Mouse (Mus musculus): ENCODE results near the gene Kcnn3.

Gene Kcnn3

DNA sequence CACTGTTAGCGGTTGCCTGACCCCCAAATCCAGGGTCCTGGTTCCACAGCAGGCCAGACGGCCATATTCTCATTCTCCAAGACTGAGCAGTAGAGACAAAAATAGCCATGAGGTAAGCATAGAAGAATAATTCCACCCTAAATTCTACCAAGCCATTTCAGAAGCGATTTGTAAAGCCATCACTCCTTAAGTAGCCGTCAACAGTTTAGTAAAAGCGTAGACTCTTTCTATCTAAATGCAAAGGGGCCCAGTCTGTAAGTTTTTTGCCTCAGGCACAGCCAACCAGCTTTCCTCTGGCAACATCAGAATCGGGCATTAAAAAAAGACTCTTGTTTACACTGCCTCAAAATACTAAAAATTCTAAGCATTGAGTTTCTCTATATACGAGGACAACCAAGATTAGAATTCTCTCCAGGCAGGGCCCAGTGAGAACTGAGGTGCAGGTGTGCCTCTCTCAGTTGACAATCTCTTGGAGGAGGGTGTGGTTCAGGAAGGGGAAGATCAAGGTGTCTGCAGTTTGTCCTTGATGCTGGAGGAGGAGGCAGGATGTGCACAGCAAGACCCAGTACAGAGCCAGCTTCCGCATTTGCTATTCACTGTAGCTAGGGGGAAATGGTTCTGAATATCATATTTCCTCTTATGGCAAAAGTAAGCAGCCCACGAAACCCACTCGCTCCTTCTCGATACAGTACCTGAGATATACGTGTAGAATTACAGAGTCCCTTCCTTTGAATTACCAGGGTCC, 152.8 kb downstream of the Kcnn3 start:
- no peak for DNase-seq (ENCODE audit: low spot score)

DNA sequence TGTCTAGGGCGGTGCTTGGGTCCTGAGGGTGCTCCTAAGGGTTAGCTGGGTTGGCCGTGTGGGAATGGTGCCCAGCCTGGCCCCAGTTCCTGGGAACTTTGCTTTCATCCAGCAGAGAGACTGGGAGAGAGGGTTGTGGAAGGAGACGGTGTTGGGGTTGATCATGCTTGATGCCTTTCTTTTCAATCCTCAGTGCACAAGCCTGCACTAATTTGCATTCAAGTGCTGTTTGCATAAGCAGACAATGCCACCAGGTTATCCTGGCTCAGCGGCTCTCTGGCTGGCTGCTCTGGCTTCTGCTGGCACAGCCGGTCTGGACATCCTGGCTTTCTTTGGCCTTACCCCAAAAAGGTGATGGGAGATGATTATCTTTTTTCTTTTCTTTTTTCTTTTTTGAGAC, 157.7 kb downstream of the Kcnn3 start:
- DNase-seq (ENCODE audit: low spot score): no peak

DNA sequence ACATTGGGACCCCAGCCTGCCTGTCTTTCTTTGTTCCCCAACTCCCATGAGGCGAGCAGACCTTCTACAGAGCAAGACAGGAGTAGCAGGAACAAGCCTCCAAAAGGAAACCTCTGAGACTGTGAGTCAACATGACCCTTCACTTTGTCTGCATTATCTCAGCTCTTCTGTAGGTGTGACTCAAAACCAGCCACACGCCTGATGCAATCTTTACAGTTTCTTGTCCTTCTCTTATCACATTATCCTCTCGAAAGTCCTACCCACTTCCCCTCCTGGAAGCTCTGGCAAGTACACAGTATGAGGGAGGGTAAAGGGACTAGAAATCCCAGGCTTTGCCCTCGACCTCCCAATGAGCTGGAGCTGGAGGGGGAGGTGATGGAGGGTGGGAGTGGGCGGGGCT, 166.1 kb downstream of the Kcnn3 start:
- DNase-seq (ENCODE audit: low spot score): no peak

DNA sequence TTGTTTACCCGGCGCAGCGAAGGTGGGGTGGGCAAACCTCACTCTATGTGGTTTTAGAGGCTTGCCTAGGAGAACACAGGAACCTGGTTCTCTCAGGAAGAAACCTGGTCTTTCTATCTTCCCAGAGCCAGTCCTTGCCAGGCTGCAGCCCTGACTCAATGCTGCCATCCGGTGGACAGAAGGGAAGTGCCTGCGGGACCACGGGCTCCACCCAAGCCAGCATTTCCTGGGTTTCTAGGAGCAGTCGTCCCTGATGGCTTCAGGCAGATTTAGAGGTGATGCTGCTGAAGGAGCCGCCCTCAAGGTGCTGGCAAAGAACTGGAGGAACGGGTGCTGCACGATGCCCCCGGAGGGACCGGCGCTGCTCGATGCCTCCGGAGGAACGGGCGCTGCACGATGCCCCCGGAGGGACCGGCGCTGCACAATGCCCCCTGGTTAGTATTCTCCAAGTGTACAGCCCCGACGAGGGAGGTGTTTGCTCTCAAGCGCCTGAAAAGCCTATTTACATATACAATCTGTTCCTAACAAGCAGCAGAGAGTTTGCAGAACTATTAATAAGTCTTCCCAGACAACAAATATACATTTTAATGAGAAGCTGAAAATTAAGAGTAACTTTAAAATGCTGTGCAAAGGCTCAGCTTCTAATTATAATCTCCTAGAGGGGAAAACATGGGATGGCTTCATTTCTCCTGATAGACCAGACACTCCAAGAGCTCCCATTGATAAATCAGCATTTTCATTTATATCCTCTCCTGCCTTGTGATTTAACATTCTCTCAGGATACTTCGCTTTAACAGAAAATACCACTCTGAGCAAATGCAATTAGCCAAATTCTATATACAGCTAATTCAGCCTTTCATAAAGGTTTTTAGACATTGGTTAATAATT, 169.0 kb downstream of the Kcnn3 start:
- DNase-seq (ENCODE audit: low spot score): peak; percentile 93

DNA sequence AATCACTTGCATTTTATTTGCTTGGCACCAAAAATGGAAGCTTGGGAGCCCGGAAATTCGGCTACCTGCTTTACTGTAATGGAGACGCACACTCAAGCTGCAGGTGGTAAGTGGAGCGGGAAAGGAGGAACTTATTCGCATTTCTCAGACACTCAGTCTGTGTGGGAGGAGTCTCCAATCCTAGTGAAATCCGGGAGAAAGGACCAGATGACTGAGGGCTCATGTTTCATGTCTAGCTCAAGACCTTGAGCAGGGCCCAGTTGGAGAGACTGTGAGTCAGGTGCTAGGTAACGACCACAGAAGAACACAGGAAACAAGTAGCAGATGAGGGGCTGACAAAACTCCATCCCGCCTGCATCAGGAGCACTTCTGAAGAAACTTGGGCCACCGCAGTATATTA, 171.8 kb downstream of the Kcnn3 start:
- DNase-seq (ENCODE audit: low spot score): no peak

DNA sequence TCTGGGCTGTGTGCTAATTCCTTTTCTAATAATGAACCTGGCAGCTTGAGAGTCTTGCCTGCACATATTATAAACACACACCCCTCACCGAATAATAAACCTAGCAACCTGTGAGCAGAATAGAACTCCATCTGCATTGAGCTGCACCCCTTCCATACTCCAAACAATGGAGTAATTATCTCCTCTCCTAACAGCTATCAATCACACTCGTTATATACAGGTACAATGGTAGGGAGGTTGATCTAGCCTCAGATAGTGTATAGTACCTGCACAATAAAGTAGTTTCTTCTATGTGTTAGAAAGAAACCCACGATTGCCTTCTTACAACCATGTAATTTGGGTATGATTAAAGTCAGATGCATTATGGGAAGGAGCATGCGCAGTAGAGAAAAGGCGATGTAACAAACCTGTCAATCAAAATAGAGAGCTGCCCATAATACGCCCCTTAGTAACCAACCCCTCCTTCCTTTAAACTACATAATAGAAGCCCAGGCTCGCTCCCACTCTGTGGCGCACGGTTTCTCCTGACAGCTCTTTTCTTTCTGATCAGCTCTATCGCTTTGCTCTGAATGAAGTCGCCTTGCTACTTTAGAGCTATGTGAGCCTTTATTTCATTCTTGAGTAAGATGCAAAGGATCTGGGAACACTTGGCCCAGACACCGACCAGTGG, 176.3 kb downstream of the Kcnn3 start:
- DNase-seq (ENCODE audit: low spot score): no peak

DNA sequence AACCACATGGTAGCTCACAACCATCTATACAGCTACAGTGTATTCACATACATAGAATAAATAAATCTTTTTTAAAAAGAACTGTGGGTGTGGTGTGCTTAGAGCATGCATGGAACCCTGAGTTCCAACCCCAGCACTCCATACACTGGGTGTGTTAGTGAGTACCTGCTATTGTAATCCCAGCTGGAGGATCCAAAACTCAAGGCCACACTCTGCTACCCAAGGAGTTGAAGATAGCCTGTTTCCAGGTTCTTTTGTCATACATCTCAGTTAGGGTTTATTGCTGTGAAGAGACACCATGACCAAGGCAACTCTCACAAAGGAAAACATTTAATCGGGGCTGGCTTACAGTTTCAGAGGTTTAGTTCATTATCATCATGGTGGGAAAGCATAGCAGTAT, 179.0 kb downstream of the Kcnn3 start:
- no peak for DNase-seq (ENCODE audit: low spot score)

DNA sequence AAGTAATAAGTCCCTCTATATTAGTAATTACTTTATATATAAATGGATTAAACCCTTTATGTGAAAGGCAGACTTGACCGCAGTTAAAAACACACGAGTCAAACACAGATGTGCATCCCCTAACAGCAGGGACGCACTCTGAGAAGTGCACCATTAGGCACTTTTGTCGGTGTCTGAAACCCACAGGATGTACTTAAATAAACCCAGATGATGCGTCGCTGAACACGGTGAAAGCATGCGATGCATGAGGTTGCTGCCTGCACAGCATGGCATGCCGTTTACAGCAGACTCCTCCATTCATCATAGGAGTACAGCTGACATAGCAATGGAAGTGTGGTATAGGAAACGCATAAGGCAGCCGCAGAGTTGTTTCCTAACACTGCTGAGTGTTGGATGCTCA, 180.5 kb downstream of the Kcnn3 start:
- no peak for DNase-seq (ENCODE audit: low spot score)

DNA sequence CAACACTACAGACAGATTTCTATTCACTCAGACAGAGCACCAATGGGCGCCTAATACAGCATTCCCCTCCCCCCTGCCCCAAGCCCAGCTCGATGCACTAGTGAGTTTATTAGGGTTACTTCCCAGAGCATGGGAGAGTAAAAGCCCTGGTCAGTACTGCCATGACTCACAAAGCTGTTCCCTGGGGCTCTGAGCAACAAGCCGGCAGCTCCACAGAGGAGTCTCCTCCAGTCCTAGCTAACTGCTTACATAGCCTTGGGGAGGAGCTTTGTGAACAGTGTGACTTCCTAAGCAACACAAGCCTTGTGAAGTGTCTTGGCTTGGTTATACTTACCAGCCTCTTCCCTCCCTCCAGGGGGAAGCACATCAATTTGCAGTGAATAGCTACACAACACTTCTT, 183.6 kb downstream of the Kcnn3 start:
- DNase-seq (ENCODE audit: low spot score): no peak

DNA sequence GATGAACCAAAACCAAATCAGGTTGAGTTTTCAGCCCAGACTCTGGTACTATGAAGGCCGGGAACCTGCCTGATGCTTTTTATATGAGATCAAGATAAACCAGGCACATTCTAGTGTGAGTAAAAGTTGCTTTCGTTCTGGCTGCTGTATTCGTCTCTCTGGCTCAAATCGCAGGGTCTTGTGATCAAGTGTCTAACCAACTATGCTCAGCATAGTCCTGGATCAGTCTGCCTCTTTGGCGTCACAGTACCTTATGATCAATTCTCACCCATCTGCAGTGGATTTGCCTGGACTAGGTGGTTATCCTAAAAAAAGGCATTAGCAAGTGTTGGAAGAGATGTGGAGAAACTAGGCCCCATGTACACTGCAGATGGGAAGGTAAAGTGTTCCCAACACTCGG, 184.1 kb downstream of the Kcnn3 start:
- DNase-seq (ENCODE audit: low spot score): no peak

DNA sequence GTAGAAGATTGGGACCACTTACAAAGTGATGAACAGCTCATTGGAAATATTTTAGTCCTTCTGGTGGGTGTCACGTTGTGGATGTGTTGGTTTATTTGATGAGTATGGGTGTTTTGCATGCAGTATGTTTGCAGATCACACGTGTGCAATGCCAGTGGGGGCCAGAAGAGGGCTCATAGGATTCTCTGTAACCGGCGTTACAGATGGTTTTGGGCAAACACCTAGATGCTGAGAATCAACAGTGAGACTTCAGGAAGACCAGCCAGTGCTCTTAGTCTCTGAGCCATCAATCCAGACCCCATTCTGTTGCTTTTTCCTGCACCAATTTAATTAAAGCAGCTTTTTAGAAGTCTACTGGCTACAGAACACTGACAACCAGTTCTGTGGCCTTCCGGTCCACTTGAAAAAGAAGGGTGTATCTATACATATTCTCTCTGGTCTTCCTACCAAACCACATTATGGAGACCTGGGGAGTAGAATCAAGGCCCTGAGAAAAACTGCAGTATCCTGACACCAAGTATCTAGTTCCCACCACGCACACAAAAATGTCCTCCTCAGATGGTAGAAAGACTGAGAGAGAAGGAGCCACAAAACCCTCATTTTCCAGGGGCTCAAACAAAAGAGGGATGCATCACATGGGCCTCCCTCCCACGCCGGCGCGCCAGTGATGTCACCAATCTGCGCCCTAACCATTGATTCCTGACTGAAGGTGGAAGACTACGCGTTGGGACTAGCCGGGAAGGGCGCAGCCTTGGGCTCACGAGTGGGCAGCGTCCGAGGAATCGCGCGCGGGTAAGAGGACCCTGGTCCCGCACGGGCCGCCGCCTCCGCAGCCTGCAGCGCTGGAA, 194.6 kb downstream of the Kcnn3 start, which contains the start of gene Adar:
Gene Adar (plus strand): TSS at position 664 of the 848 bp plus-strand sequence.
- peak; percentile 91 for DNase-seq (ENCODE audit: low spot score)

DNA sequence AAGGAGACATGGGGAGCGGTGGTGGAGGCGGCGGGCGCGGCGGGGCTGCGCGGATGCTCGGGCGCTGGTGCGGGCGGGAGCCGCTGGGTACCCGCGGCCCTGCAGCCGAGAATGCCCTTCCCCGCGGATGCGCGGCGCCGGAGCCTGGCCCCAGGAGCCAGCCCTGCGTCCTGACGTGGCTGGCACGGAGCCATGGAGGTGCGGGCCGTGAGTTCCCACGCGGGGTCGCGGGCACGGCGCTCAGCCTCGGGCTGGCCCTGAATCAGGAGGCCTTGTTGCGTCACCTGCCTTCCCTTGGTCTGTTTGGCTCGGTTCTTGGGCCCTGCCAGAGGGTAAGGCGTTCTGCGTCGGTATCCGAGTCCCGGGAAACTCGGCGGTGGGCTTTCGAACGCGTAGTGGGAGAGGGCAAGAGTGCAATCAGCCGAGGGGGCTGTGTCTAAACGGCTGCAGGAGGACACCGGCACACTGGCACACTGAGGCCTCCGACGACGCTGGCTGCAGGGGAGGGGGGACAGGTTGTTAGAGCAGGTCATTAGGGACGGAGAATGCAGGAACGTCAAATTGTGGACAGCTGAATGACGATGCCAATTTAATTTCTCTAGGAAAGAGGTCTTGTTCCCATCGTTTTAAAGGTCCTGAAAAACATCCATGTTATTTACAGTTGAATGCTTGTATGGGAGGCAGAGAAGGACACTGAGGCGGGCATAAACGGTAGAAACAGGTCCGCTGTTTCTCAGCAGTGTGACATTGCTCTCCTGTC, 195.4 kb downstream of the Kcnn3 start:
- DNase-seq (ENCODE audit: low spot score): peak; percentile 80

DNA sequence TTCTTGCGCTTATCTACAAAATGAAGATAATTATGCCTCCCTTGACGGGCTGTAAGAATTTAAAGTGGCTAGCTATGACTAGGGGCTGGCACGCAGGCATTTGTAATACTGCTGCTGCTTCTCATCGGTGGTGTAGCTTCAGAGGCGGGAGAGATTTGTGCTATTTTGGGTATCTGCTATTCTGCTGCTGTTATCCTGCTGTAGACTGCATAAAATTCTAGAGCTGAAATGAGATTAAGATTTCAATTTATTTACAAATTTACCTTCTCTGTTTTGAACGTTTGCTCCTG, 195.9 kb downstream of the Kcnn3 start:
- DNase-seq (ENCODE audit: low spot score): no peak

DNA sequence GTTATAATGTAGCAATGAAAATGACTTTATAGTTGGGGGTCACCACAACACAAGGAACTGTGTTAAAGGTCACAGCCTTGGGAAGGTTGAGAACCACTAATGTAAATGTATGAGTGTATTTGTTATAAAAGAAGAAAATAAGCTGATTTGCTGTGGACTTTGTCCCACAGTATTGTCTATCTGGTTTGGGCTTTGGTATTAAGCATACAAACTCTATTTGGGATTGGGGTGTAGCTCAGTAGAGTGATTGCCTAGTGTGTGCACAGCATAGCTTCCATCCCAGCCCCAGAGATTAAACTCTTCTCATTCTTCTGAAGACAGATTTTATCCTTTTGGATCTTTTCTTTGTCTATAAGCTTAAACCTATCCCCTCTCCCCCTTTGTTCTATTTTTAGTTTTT, 202.1 kb downstream of the Kcnn3 start:
- no peak for DNase-seq (ENCODE audit: low spot score)

DNA sequence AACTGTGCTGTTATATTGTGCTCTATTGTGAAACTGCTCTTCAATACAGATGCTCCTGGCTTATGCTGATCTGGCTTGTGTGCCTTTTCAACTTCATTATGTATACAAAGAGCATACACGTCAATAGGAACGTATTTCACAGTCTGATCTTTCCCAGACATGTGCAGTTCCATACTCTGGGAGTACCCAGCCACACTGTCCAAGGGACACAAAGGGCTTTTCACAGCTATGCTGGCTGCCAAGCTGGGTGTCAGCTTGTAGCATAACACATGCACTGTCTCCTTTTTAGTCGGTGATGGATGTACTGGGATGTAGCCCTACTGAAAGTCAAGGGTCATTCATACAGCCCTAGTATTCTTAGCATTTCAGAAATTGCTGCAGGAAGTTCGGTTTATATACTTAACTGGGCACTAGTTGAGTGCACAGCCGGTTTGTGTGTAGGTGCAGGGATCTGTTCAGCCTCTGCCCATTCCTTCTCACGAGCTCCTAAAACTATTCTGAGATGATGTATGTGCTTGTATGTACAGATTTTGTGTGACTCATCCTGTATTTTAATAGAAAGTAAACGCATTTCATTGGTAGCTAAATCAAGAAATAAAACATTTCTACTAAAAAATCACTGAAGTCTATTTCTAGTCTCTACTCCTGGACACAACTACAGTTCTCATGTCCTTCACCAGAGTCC, 203.6 kb downstream of the Kcnn3 start:
- no peak for DNase-seq (ENCODE audit: low spot score)

All from testis, postnatal 10 days (tissue).